Mouse (Mus musculus): Measurements from ENCODE around the gene Nacad.

- TF ChIP-seq POLR2A (IDR thresholded peaks at IDR 0.05; ENCODE audit: insufficient read depth, low read depth, low read length), result no peak
- no peak for TF ChIP-seq CTCF (IDR thresholded peaks at IDR 0.05)
- TF ChIP-seq EP300 (IDR thresholded peaks at IDR 0.05; ENCODE audit: insufficient read depth, low read depth, low read length), result no peak
These were observed 30.3 kb upstream of the Nacad start for GRCm38 (mm10) chr11:6636150-6636549.
